Mouse (Mus musculus): ENCODE measurements around the gene Gpr137. TPM values are rescaled to one million over a fixed set of nuclear protein-coding genes. Genes with fewer than 3 reads are reported as not detected.
"Not testable (repeated sequence)": the region's sequence is repeated elsewhere in the genome, so short reads cannot be mapped to it uniquely, and the experiment has no call there.

The Gpr137 gene
- polyA plus RNA-seq, 1 experiment from 2014 or later: 5.3 TPM

DNA sequence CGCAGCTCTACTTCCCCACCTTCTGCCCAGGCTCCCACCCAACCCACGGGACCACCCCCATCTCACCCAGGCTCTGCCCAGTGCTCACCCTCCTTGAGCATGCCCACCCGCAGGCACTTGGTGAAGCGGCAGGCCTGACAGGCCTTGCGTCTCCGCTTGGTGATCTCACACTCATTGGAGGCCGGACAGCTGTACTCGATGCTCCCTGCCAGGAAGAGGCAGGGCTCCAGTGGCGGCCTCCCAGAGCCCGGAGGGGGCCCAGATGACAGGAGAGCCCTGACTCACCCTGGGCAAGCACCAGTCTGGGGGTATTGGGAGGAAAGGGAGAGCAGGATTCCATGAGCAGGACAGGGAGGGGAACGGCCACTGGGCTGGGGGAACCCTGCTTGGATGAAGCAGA is 28.3 kb downstream of the Gpr137 start:
- H3K9ac ChIP-seq (ENCODE audit: low read depth, low read length): no peak overlapping the region
- H3K36me3 ChIP-seq (ENCODE audit: control insufficient read depth, insufficient read depth): no peaks in the 10 kb centered on the region; the same call in 1 of the 2 replicates
- no peak overlapping the region for H3K4me3 ChIP-seq (ENCODE audit: low read depth, low read length)
- H3K4me1 ChIP-seq (ENCODE audit: control insufficient read depth, low read depth, low read length): peaks cover 19% of the 10 kb centered on the region
- WGBS (ENCODE audit: insufficient replicate concordance): 80% methylated on average over 11 of the region's 11 CpGs
- H3K27ac ChIP-seq (ENCODE audit: low read length): no peak overlapping the region
- no peak for ATAC-seq (ENCODE audit: low read depth)
- no peak overlapping the region for H3K4me2 ChIP-seq (ENCODE audit: low read depth, low read length)
- no peaks in the 10 kb centered on the region for H3K9me3 ChIP-seq (replicated peaks; ENCODE audit: control insufficient read depth, low read length)
- H3K27me3 ChIP-seq (ENCODE audit: control insufficient read depth, insufficient read depth, low read depth, low read length): no peaks in the 10 kb centered on the region

DNA sequence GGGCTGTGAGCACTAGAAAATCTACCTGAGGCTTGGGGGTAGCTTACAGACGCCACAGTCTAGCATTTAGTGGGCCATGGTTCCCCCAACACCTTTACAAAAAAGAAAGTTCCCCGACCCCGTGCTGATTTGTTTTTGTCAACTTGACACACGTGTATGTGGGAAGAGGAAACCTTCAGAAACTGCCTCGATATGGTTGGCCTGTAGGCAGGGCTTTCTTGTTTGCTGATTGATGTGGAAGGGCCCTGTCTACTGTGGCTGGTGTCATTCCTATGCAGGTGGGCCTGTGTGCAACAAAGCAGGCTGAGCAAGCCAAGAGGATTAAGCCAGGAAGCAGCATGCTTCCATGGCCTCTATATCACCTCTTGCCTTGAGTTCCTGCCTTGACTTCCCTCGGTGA is 29.2 kb downstream of the Gpr137 start:
- no peaks in the 10 kb centered on the region for H3K9me3 ChIP-seq (replicated peaks; ENCODE audit: control insufficient read depth, low read length)
- H3K27ac ChIP-seq (ENCODE audit: low read length): no peak overlapping the region
- no peak for ATAC-seq (ENCODE audit: low read depth)
- 63% methylated on average over 6 of the region's 6 CpGs for WGBS (ENCODE audit: insufficient replicate concordance)
- no peak overlapping the region for H3K4me2 ChIP-seq (ENCODE audit: low read depth, low read length)
- H3K27me3 ChIP-seq (ENCODE audit: control insufficient read depth, insufficient read depth, low read depth, low read length): no peaks in the 10 kb centered on the region
- H3K36me3 ChIP-seq (ENCODE audit: control insufficient read depth, insufficient read depth): no peaks in the 10 kb centered on the region; the same call in 1 of the 2 replicates
- no peak overlapping the region for H3K4me3 ChIP-seq (ENCODE audit: low read depth, low read length)
- H3K9ac ChIP-seq (ENCODE audit: low read depth, low read length): no peak overlapping the region
- peaks cover 27% of the 10 kb centered on the region for H3K4me1 ChIP-seq (ENCODE audit: control insufficient read depth, low read depth, low read length)

DNA sequence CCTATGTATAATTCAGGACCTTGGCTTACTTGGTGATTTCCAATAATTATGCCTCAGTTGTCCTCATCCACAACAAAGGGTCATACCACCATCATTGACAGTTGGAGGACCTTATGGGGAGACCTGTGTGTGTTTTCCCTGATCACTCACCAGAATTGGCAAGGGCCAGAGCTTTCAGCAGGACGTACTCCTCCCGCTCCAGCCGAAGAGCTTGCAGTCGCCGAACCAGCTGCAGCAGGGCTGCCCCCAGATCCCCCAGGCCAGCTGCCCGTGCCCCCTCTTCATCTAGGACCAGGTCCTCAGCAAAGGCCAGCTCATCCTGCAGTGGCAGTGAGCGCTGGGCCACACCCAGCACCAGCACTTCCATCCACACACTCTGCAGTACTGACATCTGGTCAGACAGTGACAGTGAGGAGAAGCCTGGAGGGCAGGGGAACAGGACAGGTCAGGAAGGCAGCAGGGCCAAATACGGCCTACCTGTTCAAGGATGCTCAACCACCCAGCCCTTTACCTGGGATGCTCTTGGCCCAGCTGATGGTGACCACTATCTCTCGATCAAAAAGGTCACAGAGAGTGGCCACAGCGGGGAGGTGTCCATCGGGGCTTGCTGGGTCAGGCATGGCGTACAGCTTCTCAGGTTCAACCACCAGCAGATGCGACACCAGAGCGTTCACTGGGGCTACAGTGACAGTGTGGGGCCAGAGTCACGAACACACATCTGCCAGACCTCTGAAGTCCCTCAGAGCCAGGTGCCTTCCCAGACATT is 29.9 kb downstream of the Gpr137 start:
- H3K27ac ChIP-seq (ENCODE audit: low read length): no peak overlapping the region
- WGBS (ENCODE audit: insufficient replicate concordance): 77% methylated on average over 15 of the region's 15 CpGs
- no peak overlapping the region for H3K9ac ChIP-seq (ENCODE audit: low read depth, low read length)
- H3K4me1 ChIP-seq (ENCODE audit: control insufficient read depth, low read depth, low read length): peaks cover 29% of the 10 kb centered on the region
- no peaks in the 10 kb centered on the region; the same call in 1 of the 2 replicates for H3K36me3 ChIP-seq (ENCODE audit: control insufficient read depth, insufficient read depth)
- H3K4me2 ChIP-seq (ENCODE audit: low read depth, low read length): no peak overlapping the region
- H3K4me3 ChIP-seq (ENCODE audit: low read depth, low read length): no peak overlapping the region
- no peak for ATAC-seq (ENCODE audit: low read depth)
- no peaks in the 10 kb centered on the region for H3K9me3 ChIP-seq (replicated peaks; ENCODE audit: control insufficient read depth, low read length)
- H3K27me3 ChIP-seq (ENCODE audit: control insufficient read depth, insufficient read depth, low read depth, low read length): no peaks in the 10 kb centered on the region

DNA sequence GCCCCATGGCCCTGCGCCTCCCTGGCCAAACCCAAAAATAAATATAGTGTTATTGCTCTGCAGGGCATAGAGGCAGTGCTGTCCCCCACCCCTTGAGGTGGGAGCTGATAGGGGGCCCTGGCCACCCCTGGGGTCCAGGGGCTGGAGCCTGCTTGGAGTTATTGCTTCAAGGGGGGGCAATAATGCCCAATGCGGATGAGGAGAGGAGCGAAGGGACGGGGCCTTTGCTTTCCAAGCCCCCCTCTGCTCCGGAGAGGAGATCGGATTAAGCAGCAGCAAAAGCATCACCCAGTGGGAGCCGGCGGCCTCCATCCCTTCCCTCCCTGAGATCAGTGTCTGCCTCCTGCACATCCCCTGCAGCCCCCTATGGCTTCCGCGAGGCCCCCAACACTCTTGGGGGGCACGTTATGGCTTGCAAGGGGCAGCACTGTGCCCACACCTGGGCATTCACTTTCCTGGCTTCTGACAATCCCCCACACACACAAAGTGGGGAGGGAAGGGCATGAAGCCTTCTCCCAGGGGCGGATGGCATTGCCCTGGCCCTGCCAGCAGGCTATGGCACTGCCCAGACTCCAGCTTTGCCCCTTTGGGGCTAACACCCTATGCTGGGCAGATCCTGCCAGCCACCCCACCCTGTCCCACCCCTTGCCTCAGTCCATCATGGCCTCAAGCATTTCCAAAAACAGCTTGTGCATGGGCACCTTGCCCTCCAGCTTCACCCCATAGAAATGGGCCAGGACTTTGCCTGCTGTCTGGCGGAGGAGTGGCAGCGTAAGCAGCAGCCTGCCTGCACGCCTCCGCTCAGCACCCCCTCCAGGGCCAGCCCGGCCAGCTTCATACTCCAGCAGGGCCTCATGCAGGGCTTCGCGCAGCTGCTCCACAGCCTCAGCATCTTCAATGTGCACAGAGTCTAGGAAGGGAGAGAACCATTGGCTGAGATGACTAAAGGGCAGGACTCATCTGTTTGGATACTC is 30.9 kb downstream of the Gpr137 start:
- Histone ChIP-seq H3K27ac (ENCODE audit: low read length) (no peak overlapping the region), H3K36me3 (ENCODE audit: control insufficient read depth, insufficient read depth) (peaks cover 3% of the 10 kb centered on the region), H3K9me3 (replicated peaks; ENCODE audit: control insufficient read depth, low read length) (no peaks in the 10 kb centered on the region), H3K4me1 (ENCODE audit: control insufficient read depth, low read depth, low read length) (peaks cover 29% of the 10 kb centered on the region), H3K27me3 (ENCODE audit: control insufficient read depth, insufficient read depth, low read depth, low read length) (no peaks in the 10 kb centered on the region), H3K4me2 (ENCODE audit: low read depth, low read length) (peak overlapping the region; percentile 90), H3K9ac (ENCODE audit: low read depth, low read length) (0 out of 2 replicates have a peak overlapping the region, but pooled peaks have one; percentile 26), H3K4me3 (ENCODE audit: low read depth, low read length) (peak overlapping the region; percentile 22; the same call in 1 of the 2 replicates)
- 77% methylated on average over 19 of the region's 19 CpGs for WGBS (ENCODE audit: insufficient replicate concordance)
- no peak for ATAC-seq (ENCODE audit: low read depth)

DNA sequence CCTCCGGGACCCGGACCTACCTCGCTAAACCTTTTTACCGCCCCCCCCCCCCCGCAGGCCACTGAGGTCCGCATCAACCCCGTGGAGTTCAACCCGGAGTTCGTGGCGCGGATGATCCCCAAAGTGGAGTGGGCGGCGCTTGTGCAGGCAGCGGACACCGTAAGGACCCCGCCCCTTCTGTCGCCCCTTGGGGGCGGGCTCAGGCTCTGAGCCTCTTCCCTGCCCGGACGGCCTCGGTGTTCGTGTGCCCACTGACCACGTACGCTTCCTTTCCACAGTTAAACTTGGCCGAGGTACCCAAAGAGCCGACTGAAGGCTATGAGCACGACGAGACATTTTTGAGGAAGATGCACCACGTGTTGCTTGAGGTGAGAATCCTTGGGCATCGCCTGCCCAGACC is 32.0 kb downstream of the Gpr137 start:
- not testable (repeated sequence) for H3K27me3 ChIP-seq (ENCODE audit: control insufficient read depth, insufficient read depth, low read depth, low read length); H3K36me3 ChIP-seq (ENCODE audit: control insufficient read depth, insufficient read depth)
- 0 out of 2 replicates have a peak, but pooled peaks have one; percentile 14 for ATAC-seq (ENCODE audit: low read depth)

DNA sequence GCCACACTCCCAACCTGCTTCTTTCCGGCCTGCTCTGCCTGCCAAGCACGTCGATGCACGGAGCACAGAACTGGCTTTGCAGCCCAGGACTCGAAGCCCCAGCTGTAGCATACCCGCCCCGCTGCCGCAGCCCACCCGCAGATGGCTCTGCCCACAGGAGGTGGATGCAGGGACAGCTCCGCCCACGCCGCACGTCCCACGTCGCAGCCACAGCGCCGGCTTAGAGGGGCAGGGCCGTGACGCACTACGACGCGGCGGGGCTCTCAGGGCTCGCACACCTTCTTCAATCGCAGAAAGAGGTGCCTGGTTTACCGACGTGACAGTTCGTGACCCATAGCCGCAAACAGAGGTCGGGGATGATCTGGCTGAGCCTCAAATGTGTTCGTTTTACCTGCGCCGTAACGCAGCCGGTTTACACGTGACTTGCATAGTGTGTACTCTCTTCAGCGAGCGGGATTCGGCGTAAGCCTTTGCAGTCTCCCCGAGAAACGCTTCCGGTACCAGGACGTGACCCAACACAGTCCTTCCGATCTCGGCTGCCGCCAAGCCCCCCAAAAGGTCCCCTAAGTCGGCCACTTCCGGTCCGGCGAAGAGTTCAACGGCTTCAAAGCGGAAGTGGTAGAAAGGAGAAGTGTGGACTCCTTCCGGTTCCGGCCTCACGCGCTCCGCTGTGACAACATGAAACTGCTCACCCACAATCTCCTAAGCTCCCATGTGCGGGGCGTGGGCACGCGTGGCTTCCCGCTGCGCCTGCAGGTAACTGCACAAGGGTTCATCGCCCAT is 32.6 kb downstream of the Gpr137 start, which contains the start of the genes Trmt112 and Prdx5:
Trmt112 (plus strand) TSS at position 192 of the 783 bp plus-strand sequence.
Prdx5 (minus strand) TSS at position 600 of the 783 bp plus-strand sequence.
- WGBS (ENCODE audit: insufficient replicate concordance): under 1% methylated on average over 65 of the region's 65 CpGs
- Histone ChIP-seq H3K27ac (ENCODE audit: low read length) (peak within 1 kb of the TSS; percentile 98), H3K4me3 (ENCODE audit: low read depth, low read length) (peak within 1 kb of the TSS; percentile 82), H3K9ac (ENCODE audit: low read depth, low read length) (peak within 1 kb of the TSS; percentile 75), H3K4me2 (ENCODE audit: low read depth, low read length) (peak within 1 kb of the TSS; percentile 90), H3K9me3 (replicated peaks; ENCODE audit: control insufficient read depth, low read length) (no peaks in the 10 kb centered on the region), H3K4me1 (ENCODE audit: control insufficient read depth, low read depth, low read length) (peaks cover 18% of the 10 kb centered on the region), H3K36me3 (ENCODE audit: control insufficient read depth, insufficient read depth) (peaks cover 6% of the 10 kb centered on the region), H3K27me3 (ENCODE audit: control insufficient read depth, insufficient read depth, low read depth, low read length) (no peaks in the 10 kb centered on the region)
- ATAC-seq (ENCODE audit: low read depth): peak; percentile 92

More for the DNA sequence above, 32.0 kb downstream of the Gpr137 start:
- H3K4me2 ChIP-seq (ENCODE audit: low read depth, low read length): peak overlapping the region; percentile 90
- H3K9me3 ChIP-seq (replicated peaks; ENCODE audit: control insufficient read depth, low read length): not testable (repeated sequence)
- peak overlapping the region; percentile 82 for H3K4me3 ChIP-seq (ENCODE audit: low read depth, low read length)
- H3K4me1 ChIP-seq (ENCODE audit: control insufficient read depth, low read depth, low read length): peaks cover 22% of the 10 kb centered on the region
- under 1% methylated on average over 29 of the region's 30 CpGs for WGBS (ENCODE audit: insufficient replicate concordance)
- H3K27ac ChIP-seq (ENCODE audit: low read length): peak overlapping the region; percentile 98
- H3K9ac ChIP-seq (ENCODE audit: low read depth, low read length): peak overlapping the region; percentile 75

DNA sequence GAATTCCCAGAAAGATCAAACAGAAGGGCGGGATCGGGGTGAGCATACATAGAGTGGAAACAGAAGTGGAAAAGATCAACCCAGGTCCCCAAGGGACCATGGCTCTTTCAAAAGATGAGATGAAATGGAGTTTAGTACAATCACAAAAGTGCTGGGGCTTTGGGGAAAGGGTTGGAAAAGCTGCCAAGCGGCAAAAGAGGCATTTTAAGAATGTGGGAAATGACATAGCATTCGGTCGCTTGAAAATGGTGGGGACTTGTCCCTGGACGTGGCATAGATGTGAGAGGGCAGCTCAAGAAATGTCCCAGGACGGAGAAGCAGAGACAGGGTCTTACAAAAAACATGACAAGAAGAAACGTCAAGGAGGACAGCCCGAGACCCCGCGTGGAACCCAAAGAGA is 33.3 kb downstream of the Gpr137 start:
- H3K27ac ChIP-seq (ENCODE audit: low read length): peak overlapping the region; percentile 98
- H3K4me3 ChIP-seq (ENCODE audit: low read depth, low read length): peak overlapping the region; percentile 82
- WGBS (ENCODE audit: insufficient replicate concordance): 4% methylated on average over 11 of the region's 11 CpGs
- peaks cover 18% of the 10 kb centered on the region for H3K4me1 ChIP-seq (ENCODE audit: control insufficient read depth, low read depth, low read length)
- no peaks in the 10 kb centered on the region for H3K27me3 ChIP-seq (ENCODE audit: control insufficient read depth, insufficient read depth, low read depth, low read length)
- H3K36me3 ChIP-seq (ENCODE audit: control insufficient read depth, insufficient read depth): peaks cover 6% of the 10 kb centered on the region
- H3K9me3 ChIP-seq (replicated peaks; ENCODE audit: control insufficient read depth, low read length): no peaks in the 10 kb centered on the region
- peak overlapping the region; percentile 75 for H3K9ac ChIP-seq (ENCODE audit: low read depth, low read length)
- H3K4me2 ChIP-seq (ENCODE audit: low read depth, low read length): peak overlapping the region; percentile 90
- ATAC-seq (ENCODE audit: low read depth): no peak

DNA sequence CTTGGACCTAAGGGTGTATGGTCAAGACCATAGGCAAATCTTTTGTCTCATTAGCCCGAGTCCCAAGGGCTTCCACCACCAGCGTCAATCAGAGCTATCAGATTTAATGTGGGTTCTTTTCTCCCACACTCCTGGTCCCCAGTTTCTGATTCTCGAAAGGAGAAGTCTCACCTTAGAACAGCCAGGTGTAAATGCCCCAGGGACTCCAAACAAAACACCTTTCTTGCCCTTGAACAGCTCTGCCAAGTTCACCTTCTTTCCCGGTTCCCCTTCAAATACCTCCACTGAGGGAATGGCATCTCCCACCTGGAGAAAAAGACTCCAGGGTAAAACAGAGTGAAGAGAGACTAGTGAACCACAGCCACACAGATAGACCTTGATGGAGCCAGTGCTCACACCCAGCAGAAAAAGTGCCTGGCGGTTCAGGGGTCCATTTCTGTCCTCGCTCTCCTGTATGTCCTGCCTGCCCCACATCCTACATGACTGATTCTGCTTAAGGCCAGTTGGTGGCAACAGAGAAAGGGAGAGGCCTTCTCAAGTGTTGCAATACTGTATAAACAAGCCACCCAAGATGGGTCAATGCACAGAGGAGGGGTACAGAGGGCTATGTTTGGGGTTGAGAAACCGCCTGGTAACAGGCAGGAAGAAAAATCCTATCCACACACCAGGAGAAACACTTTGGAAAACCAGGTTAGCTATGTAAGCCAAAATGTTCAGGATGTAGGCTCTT is 34.3 kb downstream of the Gpr137 start:
- no peak overlapping the region for H3K9ac ChIP-seq (ENCODE audit: low read depth, low read length)
- peaks cover 18% of the 10 kb centered on the region for H3K4me1 ChIP-seq (ENCODE audit: control insufficient read depth, low read depth, low read length)
- H3K27me3 ChIP-seq (ENCODE audit: control insufficient read depth, insufficient read depth, low read depth, low read length): no peaks in the 10 kb centered on the region
- H3K4me2 ChIP-seq (ENCODE audit: low read depth, low read length): peak overlapping the region; percentile 90
- peaks cover 6% of the 10 kb centered on the region for H3K36me3 ChIP-seq (ENCODE audit: control insufficient read depth, insufficient read depth)
- H3K4me3 ChIP-seq (ENCODE audit: low read depth, low read length): peak overlapping the region; percentile 82
- ATAC-seq (ENCODE audit: low read depth): peak; percentile 17; the same call in 1 of the 2 replicates
- peak overlapping the region; percentile 60 for H3K27ac ChIP-seq (ENCODE audit: low read length)
- WGBS (ENCODE audit: insufficient replicate concordance): 60% methylated on average over 7 of the region's 7 CpGs
- no peaks in the 10 kb centered on the region for H3K9me3 ChIP-seq (replicated peaks; ENCODE audit: control insufficient read depth, low read length)
